Mouse (Mus musculus) ovary, adult 10 weeks (tissue): ENCODE measurements around the gene Dynll1. TPM values are rescaled to one million over a fixed set of nuclear protein-coding genes. Genes with fewer than 3 reads are reported as not detected.

Experiments used
- polyA plus RNA-seq: library from polyadenylated mRNA; stranded (reverse); fragments of 350-450 nt; fragmentation: Illumina TruSeq; extraction: RNeasy Lipid Tissue Mini Kit (QIAGEN cat#74804); gene quantifications from one replicate; pipeline ENCODE4 v1.2.3, GENCODE M21; 2014

Dynll1 gene
- 1,210 TPM for polyA plus RNA-seq

GRCm38 (mm10) chr5:115300792-115301614, at the start of gene Dynll1:
Dynll1 (minus strand) TSS chr5:115300999.

GRCm38 (mm10) chr5:115348546-115349224, 47.9 kb upstream of the Dynll1 start, which contains the start of gene Cox6a1:
Cox6a1 (minus strand) TSS chr5:115348981.

DNA sequence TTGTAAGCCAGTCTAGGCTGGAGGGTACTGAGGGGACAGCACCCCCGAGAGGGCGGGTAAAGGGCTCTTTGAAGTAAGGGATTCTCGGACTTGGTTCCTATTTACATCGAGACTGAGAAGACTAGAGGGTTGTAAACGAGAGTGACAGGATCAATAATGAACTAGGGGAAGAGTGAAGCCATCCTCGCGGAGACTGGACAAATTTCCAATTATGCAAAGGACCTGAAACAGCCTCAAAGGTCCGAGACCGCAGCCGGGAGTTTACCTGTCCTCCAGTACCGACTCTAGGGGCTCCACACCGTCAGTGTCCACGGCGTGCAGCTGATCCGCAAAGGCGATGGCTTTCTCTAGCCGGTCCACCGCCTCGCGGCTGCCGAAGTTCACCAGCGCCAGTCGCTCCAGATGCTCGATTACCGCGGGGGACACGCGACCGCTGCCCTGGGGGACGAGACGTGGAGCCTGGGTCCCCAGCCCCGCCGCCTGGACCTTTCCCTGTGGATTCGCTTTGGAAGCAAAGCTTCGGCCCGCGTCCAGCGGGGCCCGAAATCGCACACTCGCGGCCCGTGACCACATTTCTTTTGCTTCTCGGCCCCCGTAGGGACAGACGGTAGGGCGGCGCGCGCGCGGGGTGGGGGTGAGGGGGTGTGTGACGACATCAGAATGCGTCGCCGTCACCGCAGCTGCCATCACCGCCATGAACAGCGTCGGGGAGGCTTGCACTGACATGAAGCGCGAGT, 39.9 kb upstream of the Dynll1 start, which contains the start of the genes Gatc and Triap1:
Gene Gatc (minus strand): TSS at position 602 of the 737 bp plus-strand sequence.
Gene Triap1 (plus strand): TSS at position 649 of the 737 bp plus-strand sequence.

DNA sequence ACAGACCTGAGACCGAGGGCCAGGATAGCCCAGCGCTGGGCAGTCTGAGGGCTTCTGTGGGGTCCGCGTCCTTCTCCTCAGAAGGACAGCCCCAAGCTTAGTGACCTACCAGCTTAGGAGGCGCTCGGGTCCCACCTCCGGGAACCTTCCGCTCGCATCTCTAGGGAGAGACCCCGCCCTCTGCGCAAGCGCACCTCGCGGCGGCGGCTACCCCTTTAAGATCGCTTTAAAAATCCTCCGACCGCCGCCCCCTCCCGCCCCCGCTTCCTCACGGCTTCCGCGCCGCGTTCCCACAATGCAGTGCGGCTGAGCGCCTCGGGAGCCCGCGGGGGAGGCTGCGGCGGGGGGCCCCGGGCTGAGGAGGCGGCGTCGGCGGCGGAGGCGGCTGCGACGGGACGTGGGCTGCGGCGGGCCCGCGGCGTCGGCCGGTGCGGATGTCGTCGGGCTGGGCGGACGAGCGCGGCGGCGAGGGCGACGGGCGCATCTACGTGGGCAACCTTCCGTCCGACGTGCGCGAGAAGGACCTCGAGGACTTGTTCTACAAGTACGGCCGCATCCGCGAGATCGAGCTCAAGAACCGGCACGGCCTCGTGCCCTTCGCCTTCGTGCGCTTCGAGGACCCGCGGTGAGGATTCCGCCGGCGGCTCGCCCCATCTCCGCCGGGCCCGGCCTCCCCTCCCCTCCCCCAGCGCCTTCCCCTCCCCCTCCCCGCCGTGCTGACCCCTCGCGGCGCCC, 26.2 kb upstream of the Dynll1 start, which contains the start of gene Srsf9:
Gene Srsf9 (plus strand): TSS at position 303 of the 735 bp plus-strand sequence.

DNA sequence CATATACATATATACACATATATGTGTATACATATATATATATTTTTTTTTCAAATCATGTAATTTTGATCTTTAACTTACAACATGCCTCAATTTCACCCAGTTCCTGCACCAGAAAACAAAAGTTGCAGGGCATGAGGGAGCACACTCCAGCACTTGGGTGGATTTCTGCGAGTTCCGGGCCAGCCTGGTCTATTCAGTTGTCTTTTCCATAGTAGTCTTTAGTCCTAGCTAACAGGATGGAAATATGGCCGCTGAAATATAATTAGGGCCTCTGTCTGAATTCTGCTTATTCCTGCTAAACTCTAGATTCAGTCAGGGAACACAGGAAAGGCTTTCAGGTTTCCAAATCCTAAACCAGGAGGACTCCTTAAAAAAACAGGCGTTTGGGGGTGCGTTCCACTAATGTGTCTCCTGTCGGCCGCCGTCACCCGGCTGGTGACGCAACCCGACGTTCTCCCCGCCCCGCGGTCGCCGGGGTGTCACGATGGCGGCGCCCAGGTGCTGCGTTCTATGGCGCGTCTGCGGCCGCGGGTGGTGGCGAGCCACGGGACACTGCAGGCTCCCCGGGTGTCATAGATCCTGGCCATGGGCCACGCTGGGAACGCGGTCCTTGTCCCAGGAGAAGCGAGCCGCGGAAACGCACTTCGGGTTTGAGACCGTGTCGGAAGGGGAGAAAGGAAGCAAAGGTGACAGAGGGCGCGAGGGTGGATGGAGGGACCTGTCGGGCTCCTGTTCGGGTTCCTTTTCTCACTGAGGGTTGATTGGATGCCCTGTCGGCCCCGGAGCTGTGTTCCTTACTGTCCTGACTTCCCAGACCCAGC, 21.4 kb downstream of the Dynll1 start, which contains the start of gene Coq5:
Gene Coq5 (plus strand): TSS at position 441 of the 824 bp plus-strand sequence.

DNA sequence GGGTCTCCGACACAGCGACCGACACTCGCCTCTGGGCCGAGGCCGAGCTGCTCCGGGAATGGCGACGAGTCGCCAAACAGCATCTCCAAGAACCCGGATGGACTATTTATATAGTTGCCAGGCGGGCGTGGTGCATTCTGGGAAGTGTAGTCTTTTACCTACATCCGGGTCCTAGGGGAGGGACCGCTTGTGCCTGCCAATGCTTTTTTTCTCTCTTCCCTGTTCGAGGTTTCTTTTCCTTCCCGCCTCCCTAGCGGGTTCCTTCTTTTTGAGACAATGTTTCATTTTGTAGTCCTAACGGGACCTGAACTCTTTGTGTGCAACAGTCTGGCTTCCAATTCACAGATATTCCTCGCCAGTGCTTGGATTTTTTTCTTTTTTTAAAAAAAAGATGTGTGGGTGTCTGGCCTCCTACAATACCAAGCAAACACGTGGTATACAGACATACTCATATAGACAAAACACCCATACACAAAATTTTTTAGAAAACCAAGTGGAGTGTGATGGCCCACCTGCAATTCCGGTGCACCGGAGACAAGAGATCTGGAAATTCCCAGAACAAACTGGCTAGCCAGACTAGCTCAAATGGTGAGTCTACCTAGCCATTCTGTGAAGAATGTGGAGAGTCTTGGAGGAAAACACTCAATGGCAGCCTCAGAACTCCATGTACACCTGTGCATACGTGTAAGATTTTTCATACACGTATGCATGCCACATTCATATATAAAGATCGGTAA, 27.8 kb downstream of the Dynll1 start, which contains the start of gene Rnf10:
Gene Rnf10 (minus strand): TSS at position 87 of the 737 bp plus-strand sequence.

Other genes with a start within 250 kb of the Dynll1 start
- gene Gm10401, start 202.7 kb downstream of the Dynll1 start, polyA plus RNA-seq = not detected
- not detected for gene Acads, start 181.7 kb downstream of the Dynll1 start, polyA plus RNA-seq
- gene Unc119b, start 166.0 kb downstream of the Dynll1 start, polyA plus RNA-seq = 6.2 TPM
- gene Mlec, start 142.8 kb downstream of the Dynll1 start, polyA plus RNA-seq = 85.2 TPM
- 0.54 TPM for gene Cabp1, start 106.6 kb downstream of the Dynll1 start, polyA plus RNA-seq
- 4.3 TPM for gene Pop5, start 65.2 kb downstream of the Dynll1 start, polyA plus RNA-seq
- 20.3 TPM for gene Rnf10, start 28.1 kb downstream of the Dynll1 start, polyA plus RNA-seq
- 9.8 TPM for gene Coq5, start 21.3 kb downstream of the Dynll1 start, polyA plus RNA-seq
- gene Srsf9, start 26.2 kb upstream of the Dynll1 start, polyA plus RNA-seq = 85.1 TPM
- gene Gatc, start 40.2 kb upstream of the Dynll1 start, polyA plus RNA-seq = 64.2 TPM
- gene Triap1, start 40.2 kb upstream of the Dynll1 start, polyA plus RNA-seq = 8.3 TPM
- 38.6 TPM for gene Cox6a1, start 48.0 kb upstream of the Dynll1 start, polyA plus RNA-seq
- gene Msi1, start 128.6 kb upstream of the Dynll1 start, polyA plus RNA-seq = 5.6 TPM
- not detected for gene Pla2g1b, start 165.3 kb upstream of the Dynll1 start, polyA plus RNA-seq
- 8.2 TPM for gene Sirt4, start 183.7 kb upstream of the Dynll1 start, polyA plus RNA-seq
- gene Pxn, start 205.7 kb upstream of the Dynll1 start, polyA plus RNA-seq = 3.5 TPM